Mouse (Mus musculus) hindbrain, embryonic 10.5 days (tissue): ENCODE results near the gene Pknox2. TPM values are rescaled to one million over a fixed set of nuclear protein-coding genes. Genes with fewer than 3 reads are reported as not detected.

ENCODE experiments used
- DNase-seq: peaks from one replicate; pipeline ENCODE4 v3.0.0-alpha.2; 2017; ENCODE audit warnings: low spot score
- H3K27ac ChIP-seq: fragments of 300-500 bp; sonication (generic); 2 replicates; pipeline ENCODE4 v1.5.1; 2016; ENCODE audit warnings: mild to moderate bottlenecking, moderate library complexity
- H3K27me3 ChIP-seq: fragments of 300-500 bp; sonication (generic); 2 replicates; pipeline ENCODE4 v1.6.1; 2016; ENCODE audit warnings: mild to moderate bottlenecking; ENCODE audit not compliant: poor library complexity, insufficient read depth, severe bottlenecking
- H3K36me3 ChIP-seq: fragments of 300-500 bp; sonication (generic); 2 replicates; pipeline ENCODE4 v1.6.1; 2016; ENCODE audit warnings: mild to moderate bottlenecking, moderate library complexity
- H3K4me1 ChIP-seq: fragments of 300-500 bp; sonication (generic); replicated peaks from 2 replicates; pipeline ENCODE4 v1.6.1; 2016; ENCODE audit warnings: mild to moderate bottlenecking
- H3K4me3 ChIP-seq: fragments of 300-500 bp; sonication (generic); 2 replicates; pipeline ENCODE4 v1.5.1; 2016; ENCODE audit warnings: mild to moderate bottlenecking, moderate library complexity
- H3K9me3 ChIP-seq: fragments of 300-500 bp; sonication (generic); 2 replicates; pipeline ENCODE4 v1.6.1; 2016; ENCODE audit warnings: mild to moderate bottlenecking, moderate library complexity
- WGBS: fragments of 180-500 bp; shearing (Covaris S2); methylation state at CpG from one replicate; pipeline ENCODE4 v1.1.7; 2016; 5-methylcytosine and 5-hydroxymethylcytosine counted together
- polyA plus RNA-seq: library from polyadenylated mRNA; unstranded; fragments of >200 nt; fragmentation: Nextera tagmentation; extraction: Ambion mirVana; gene quantifications from 2 replicates; pipeline ENCODE4 v1.2.1, GENCODE M21; 2016

Pknox2 gene
- polyA plus RNA-seq, 1 experiment from 2014 or later = 35.0 TPM

DNA sequence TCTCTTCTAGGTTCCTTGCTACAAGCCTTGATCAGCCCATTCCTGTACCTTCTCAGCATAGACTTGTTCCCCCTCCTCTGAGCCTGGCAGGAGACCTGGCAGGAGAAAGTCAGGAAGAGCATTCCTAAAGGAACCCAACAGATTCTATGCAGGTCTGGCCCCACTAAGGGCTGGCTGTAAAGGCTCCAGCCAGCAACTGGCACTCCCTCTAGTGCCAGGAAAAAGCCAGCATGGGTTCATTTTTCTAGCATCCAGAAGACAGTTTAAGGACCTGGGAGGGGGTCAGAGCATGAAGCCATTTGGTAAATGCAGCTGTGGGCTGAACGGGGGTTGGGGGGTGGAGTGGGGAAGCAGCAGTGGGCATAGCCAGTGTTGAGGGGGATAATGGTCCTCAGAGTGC lies 185.3 kb downstream of the Pknox2 start:
- Histone ChIP-seq H3K4me3 (no peak overlapping the region), H3K4me1 (peaks cover 61% of the 10 kb centered on the region), H3K27ac (peak overlapping the region; percentile 80), H3K36me3 (0 out of 2 replicates have a peak, but pooled peaks cover 6% of the 10 kb centered on the region), H3K27me3 (no peaks in the 10 kb centered on the region), H3K9me3 (no peaks in the 10 kb centered on the region)
- WGBS = 33% methylated on average over 1 of the region's 1 CpGs
- DNase-seq = no peak

DNA sequence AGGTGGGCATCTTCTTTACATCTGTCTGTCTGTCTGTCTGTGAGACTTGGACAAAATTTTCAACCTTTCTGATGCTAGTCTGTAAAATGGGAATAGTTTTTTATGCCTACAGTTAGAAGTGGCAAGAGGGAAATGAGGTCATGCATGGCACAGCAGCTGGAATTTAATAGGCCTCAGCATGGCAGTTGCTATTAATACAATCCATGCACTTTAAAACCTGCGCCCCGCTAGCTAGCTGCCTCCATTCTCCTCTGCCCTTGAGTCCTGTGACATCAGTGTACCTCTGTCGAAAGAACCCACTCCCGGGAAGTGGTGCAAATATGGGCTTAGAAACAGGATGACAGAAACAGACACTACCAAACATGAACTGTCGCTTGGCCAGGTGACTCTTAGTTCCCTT lies 186.1 kb downstream of the Pknox2 start:
- 89% methylated on average over 5 of the region's 5 CpGs for WGBS

DNA sequence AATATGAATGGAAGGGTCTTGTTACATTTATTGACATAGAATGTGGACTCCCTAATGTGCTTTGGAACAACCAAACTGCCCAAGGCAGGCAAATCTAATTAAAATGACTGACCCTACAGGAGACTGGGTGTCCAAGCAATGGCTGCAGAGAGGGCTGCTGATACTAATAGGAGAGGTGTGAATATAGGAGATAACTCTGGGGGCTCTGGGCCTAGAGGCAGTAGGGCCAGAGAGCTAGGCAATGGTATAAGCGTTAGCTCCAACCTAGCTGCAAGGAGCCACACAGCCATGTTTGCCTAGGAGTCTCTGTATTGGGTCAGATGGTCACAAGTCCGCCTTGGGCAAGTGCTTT lies 196.1 kb downstream of the Pknox2 start:
- WGBS = 81% methylated on average over 2 of the region's 2 CpGs
- Histone ChIP-seq H3K4me1 (peaks cover 29% of the 10 kb centered on the region), H3K27ac (peak overlapping the region; percentile 50), H3K27me3 (no peaks in the 10 kb centered on the region), H3K36me3 (peaks cover 28% of the 10 kb centered on the region), H3K9me3 (no peaks in the 10 kb centered on the region), H3K4me3 (no peak overlapping the region)
- no peak for DNase-seq

More for the DNA sequence above, 186.1 kb downstream of the Pknox2 start:
- Histone ChIP-seq H3K27me3 (no peaks in the 10 kb centered on the region), H3K4me1 (peaks cover 56% of the 10 kb centered on the region), H3K27ac (no peak overlapping the region), H3K36me3 (no peaks in the 10 kb centered on the region), H3K4me3 (no peak overlapping the region), H3K9me3 (no peaks in the 10 kb centered on the region)
- DNase-seq = no peak

DNA sequence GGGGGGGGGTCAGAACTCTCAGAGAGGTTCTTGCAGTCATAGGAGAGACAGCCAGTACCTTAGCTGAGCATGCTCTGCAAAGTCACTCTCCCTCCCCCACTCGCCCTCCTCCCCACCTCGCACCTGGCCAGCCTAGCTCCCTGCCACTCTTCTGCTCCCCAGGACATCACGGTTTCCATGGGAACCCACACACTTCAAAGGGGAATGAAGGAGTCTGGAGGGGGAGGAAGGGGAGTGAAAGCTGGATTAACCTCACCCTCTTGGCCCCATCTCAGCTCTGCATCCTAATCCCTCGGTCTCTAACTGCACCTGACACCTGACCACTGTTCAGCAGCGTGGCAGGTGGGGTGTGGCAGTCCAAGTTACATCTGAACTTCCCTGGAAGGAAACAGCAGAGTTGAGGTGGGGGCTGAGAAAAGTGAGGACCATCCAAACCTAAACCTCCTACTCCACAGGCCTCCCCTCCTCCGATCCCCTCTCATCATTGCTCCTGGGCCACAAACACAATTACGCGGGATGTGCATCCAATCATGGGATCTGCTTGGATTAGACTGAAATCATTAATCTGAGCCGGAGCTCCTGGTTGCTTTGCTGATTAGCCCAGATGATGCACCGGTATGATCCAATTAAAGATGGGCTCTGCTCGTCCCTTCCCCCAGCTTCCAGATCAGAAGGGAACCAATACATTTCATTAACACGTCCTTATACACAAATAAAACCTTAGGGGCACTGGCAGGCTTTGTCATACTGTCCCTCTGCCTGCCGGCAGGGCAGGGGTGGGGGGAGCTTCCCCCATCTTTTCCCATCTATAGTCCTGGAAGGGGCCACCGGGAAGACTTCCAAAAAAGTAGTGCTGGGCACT lies 196.7 kb downstream of the Pknox2 start:
- H3K27me3 ChIP-seq = no peaks in the 10 kb centered on the region
- H3K9me3 ChIP-seq = no peaks in the 10 kb centered on the region
- no peak overlapping the region for H3K4me3 ChIP-seq
- 31% methylated on average over 14 of the region's 14 CpGs for WGBS
- H3K36me3 ChIP-seq = peaks cover 28% of the 10 kb centered on the region
- no peak for DNase-seq
- peaks cover 29% of the 10 kb centered on the region for H3K4me1 ChIP-seq
- peak overlapping the region; percentile 50 for H3K27ac ChIP-seq

DNA sequence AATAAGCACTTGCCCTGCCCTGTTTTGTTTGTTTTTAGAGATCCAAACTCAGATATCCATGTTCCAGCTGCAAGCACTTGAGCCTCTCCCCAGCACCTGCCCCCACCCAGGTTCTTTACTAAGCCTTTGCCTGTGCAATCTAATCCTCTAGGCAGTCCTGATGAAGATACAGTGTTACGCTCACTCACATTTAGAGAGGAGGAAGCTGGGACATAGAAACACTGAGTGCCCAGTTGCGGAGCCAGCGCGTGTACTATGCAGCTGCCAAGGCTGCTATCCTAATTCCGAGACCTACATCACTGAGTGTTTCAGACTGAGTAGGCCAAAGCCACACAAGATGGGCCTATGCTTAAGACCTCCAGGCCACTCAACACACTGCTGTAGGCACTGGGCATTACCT lies 199.0 kb downstream of the Pknox2 start:
- Histone ChIP-seq H3K27ac (no peak overlapping the region; the same call in 1 of the 2 replicates), H3K4me1 (peaks cover 34% of the 10 kb centered on the region), H3K9me3 (no peaks in the 10 kb centered on the region), H3K27me3 (no peaks in the 10 kb centered on the region), H3K4me3 (no peak overlapping the region), H3K36me3 (peaks cover 13% of the 10 kb centered on the region)
- 94% methylated on average over 5 of the region's 5 CpGs for WGBS
- no peak for DNase-seq

DNA sequence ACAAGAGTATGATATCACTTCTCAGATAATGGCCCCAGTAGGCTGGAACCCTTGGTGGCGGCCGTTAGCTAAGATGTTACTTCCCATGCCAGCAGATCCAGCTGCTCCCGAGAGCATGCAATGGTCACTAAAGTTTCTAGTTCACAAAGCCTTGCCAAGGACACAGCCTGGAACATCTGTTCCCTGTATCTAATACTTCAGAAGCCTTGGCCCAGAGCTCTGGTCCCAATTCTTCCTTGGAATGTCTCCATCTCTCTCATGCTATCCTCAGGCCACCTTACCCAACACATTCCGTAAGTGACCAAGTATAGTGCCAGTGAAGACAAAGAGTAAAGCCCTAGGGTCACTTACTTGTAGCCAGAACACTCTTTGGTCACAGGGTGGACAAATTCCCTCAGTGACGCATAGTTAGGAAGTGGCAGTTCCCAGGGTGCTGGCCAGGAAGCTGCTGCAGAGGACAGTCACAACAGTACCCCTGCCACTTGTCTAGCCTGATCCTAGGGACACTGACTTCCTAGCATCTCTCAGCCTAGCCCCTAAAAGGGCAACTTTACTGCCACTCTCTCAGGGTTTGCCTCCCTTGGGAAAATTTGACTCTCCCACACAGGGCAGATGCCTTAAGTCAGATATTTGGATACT lies 200.0 kb downstream of the Pknox2 start:
- Histone ChIP-seq H3K36me3 (peaks cover 8% of the 10 kb centered on the region), H3K4me1 (peaks cover 38% of the 10 kb centered on the region), H3K27ac (peak overlapping the region; percentile 12; the same call in 1 of the 2 replicates), H3K27me3 (no peaks in the 10 kb centered on the region), H3K4me3 (no peak overlapping the region), H3K9me3 (no peaks in the 10 kb centered on the region)
- DNase-seq = no peak
- WGBS = 93% methylated on average over 5 of the region's 5 CpGs

DNA sequence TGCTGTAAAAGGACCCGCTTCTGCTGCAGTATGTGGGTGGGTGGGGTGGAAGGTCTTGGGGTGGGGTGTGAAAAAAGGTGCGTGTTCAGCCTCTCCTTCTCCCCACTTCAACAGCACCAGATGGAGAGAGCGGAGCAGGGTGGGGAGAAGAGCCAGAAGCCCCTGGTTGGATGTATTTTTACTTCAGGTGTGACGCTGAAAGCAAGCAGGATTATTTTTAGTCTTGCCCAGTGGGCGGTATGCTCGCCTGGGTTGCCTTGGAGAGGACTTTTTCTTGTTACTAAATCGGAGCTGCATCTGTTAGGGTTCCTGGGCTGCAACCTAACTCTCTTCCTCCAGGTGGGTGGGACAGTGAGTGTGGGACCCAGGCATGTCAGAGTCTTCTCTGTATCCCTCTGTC lies 202.4 kb downstream of the Pknox2 start:
- Histone ChIP-seq H3K36me3 (peaks cover 5% of the 10 kb centered on the region; the same call in 1 of the 2 replicates), H3K9me3 (no peaks in the 10 kb centered on the region), H3K27me3 (no peaks in the 10 kb centered on the region), H3K4me3 (no peak overlapping the region), H3K4me1 (peaks cover 42% of the 10 kb centered on the region), H3K27ac (no peak overlapping the region)
- WGBS = 88% methylated on average over 7 of the region's 7 CpGs
- DNase-seq = no peak

DNA sequence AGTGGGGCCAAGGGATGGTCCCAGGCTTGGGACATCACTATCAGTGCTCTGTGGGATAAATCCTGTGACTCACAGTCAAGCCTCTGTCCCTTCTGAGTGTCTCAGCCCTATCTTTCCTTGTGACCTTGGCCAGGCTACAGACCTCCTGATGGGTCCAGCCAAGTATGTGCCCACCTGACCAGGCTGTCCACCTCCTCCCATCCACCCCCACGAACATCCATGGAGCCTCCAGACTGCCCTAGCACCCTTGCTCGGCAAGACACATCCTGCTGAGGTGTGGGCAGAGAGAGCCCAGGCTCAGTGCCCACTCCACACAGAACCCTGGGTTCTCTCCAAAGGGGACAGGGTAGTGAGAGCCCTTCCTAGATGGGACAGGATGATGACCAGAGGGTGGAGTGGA lies 204.6 kb downstream of the Pknox2 start:
- H3K4me1 ChIP-seq = peaks cover 48% of the 10 kb centered on the region
- WGBS = 92% methylated on average over 2 of the region's 2 CpGs

DNA sequence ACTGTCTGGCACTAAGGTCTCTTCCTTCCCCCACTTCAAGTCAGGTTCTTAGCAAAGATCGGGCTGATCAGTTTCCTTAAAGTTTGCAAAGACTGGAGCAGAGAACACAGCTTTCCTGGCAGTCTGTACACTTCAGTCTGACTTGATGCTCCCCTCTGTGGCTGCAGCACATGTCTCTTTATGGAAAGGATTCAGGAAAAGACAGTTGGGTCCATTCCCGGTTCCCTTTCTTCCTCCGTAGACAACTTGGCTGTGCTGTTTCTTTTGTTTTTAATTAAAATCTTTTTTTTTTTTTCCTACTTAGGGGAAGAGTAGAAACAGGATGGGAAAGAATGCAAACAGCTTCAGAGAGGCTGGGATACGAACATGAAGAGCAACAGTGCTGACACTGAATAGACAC lies 205.1 kb downstream of the Pknox2 start:
- no peak overlapping the region for H3K4me3 ChIP-seq
- H3K27me3 ChIP-seq = no peaks in the 10 kb centered on the region
- WGBS = 90% methylated on average over 4 of the region's 4 CpGs
- H3K9me3 ChIP-seq = no peaks in the 10 kb centered on the region
- no peak overlapping the region for H3K27ac ChIP-seq
- H3K4me1 ChIP-seq = peaks cover 48% of the 10 kb centered on the region
- DNase-seq = no peak
- peaks cover 5% of the 10 kb centered on the region; the same call in 1 of the 2 replicates for H3K36me3 ChIP-seq

More for the DNA sequence above, 204.6 kb downstream of the Pknox2 start:
- H3K36me3 ChIP-seq = peaks cover 5% of the 10 kb centered on the region; the same call in 1 of the 2 replicates
- no peak overlapping the region for H3K4me3 ChIP-seq
- no peaks in the 10 kb centered on the region for H3K27me3 ChIP-seq
- H3K9me3 ChIP-seq = no peaks in the 10 kb centered on the region
- peak overlapping the region; percentile 51; the same call in 1 of the 2 replicates for H3K27ac ChIP-seq
- no peak for DNase-seq

DNA sequence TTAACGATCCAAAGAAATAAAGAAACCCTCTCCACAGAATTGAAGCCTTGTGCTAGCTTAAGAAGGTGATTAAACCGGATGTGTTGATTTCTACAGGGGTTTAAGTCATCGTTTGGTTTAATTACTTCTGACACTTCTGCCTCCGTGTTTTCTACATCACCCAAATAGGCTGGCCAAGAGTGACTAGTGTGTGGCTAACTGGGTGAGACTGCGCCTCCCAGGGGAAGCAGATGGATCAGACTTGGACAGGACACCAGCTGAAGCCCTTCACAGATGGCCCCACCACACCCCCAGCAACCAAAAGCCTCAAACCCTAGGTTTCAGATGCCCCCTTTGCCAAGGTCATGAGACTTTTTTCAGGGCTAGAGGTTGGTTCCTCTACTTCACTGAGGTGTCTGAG lies 205.6 kb downstream of the Pknox2 start:
- 28% methylated on average over 5 of the region's 5 CpGs for WGBS

DNA sequence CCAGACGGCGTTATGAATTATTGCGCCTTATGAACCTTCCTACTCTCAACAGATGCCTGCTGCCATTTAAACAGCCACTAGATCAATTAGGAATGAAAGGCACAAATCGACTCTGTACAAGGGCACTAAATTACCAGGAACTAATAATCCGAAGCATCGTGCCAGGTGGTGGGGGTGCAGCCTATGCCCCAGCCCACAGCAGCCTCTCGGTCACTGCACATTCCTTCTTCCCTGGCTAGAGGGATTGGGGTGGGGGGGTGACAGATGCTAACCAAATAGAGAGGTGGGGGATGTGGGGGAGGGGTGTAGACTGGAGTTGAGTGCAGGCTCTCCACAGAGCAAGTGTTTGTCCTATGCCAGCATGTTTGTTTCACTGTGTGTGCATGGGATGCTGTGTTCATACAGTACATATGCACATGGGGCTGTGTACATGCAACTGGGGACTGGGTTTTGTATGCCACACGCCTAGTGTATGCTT lies 208.6 kb downstream of the Pknox2 start:
- Histone ChIP-seq H3K9me3 (no peaks in the 10 kb centered on the region), H3K27me3 (no peaks in the 10 kb centered on the region), H3K4me3 (no peak overlapping the region), H3K36me3 (peaks cover 10% of the 10 kb centered on the region; the same call in 1 of the 2 replicates), H3K4me1 (peaks cover 56% of the 10 kb centered on the region), H3K27ac (peak overlapping the region; percentile 24; the same call in 1 of the 2 replicates)
- 74% methylated on average over 8 of the region's 8 CpGs for WGBS
- DNase-seq = no peak

More for the DNA sequence above, 205.6 kb downstream of the Pknox2 start:
- Histone ChIP-seq H3K27me3 (no peaks in the 10 kb centered on the region), H3K27ac (0 out of 2 replicates have a peak overlapping the region, but pooled peaks have one; percentile 43), H3K9me3 (no peaks in the 10 kb centered on the region), H3K4me1 (peaks cover 48% of the 10 kb centered on the region), H3K4me3 (no peak overlapping the region), H3K36me3 (peaks cover 5% of the 10 kb centered on the region; the same call in 1 of the 2 replicates)
- DNase-seq = no peak

DNA sequence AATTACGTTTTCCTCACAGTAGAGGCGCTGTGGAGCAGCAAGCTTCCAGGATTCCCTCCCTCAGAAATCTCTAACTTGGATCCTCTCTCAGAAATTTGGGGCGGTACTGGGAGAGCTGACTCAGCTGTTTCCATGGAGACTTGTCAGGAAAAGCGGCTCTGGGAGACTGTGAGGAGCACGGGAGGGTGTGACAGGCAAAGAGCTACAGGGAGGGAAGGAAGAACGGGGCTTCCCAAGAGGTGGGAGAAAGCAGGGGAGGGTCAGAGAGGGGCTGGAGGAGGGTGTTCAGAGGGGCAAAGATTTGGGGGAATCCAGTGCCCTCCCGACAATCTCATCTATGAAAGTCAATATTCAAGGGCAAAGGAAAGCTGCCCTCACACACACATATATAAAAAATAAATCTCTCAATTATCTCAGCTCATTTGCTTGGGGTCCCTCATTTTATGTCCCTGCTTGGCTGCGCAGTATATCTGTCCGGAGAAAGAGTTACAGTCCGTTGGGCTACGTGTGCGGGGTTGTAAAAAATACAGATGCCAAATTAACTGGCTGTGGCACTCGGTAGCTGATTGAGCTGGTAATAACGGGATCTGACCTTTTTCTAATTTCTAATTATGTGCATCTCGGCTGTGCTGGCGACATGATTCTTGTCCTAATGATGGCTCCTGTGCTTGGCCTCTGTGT lies 213.3 kb downstream of the Pknox2 start:
- no peak overlapping the region for H3K4me3 ChIP-seq
- peak overlapping the region; percentile 13; the same call in 1 of the 2 replicates for H3K27ac ChIP-seq
- DNase-seq = peak; percentile 77
- no peaks in the 10 kb centered on the region for H3K27me3 ChIP-seq
- 44% methylated on average over 16 of the region's 16 CpGs for WGBS
- H3K36me3 ChIP-seq = peaks cover 25% of the 10 kb centered on the region
- peaks cover 4% of the 10 kb centered on the region for H3K9me3 ChIP-seq
- peaks cover 24% of the 10 kb centered on the region for H3K4me1 ChIP-seq
